Mouse (Mus musculus) cerebellum, adult 18-20 months (tissue): Measurements from ENCODE around the gene Nav2.

Source experiments
- DNase-seq, 2 experiments: peaks; one replicate each; pipeline ENCODE4 v3.0.0; 2021

The Nav2 gene

DNA sequence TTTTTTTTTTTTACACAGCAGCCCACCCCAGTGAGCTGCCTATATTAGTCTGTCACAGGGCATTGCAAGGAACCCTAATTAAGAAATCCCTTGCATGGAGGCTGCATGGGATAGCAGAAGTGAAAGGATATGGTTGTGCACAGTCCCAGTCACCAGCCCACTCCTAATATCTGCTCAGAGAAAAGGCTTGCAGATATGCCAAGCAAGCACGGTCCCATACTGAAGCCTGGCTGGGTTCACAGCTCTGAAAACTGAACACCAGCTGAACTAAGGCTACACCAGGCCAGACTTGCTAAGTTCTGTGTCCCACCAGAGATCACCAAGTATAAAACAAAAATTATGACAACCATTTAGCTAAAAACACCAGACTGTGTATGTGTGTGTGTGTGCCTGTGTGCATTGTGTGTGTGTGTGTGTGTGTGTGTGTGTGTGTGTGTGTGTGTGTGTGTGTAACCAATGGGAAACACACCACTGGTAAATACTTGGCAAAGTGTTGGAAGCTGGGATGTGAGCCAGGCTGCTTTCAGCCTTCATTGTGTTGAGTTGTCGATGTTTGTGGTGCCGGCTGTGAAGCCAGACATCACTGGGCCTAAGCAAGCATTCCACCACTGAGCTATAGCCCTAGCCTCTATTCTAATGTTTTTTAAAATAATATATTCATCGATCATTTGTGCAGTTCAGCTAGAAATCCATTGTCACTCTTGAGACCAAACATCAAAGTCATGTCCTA lies 156.4 kb downstream of the Nav2 start:
- DNase-seq: peak in 1 of 2 experiments; percentile 18

DNA sequence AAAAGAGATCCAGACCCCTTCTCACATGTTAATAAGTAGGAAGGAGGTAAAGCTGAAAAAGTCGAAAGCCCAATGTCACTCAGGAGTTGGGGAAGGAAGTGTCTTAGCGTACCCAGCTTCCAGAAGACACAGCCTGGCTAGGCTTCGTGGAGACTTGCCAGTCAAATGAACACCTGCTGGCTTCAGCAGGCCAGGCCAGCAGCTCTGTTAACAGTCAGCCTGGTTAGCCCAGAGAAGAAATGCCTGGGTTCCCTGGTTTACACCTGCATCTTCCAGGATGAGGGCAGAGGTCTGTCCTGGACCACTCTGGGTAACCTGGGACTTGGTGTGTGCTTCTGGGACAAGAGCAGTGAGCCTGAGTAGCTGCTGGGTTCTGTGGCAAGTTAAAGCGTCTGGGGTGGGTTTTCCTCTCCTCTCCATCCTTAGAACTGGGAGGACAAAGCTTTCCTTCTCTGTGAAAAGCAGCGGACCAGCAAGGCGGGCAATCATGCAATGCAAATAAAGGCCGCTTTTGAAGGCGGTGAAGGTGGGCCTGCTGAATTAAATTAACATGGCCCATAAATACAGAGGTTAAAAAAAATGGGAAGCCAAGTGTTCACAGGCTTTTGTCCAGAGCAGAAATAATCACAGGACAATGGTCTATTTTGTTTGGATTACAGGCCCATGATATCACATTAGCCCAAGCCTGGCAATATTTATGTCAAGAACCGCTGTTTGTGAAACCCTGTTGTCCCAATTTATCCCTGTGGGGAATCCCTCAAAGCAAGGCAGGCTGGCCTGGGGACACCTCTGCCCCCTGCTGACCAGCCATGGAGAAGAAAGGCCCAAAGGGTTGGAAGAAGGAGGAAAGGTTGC lies 157.3 kb downstream of the Nav2 start:
- DNase-seq: peak; percentile 68 to 80

DNA sequence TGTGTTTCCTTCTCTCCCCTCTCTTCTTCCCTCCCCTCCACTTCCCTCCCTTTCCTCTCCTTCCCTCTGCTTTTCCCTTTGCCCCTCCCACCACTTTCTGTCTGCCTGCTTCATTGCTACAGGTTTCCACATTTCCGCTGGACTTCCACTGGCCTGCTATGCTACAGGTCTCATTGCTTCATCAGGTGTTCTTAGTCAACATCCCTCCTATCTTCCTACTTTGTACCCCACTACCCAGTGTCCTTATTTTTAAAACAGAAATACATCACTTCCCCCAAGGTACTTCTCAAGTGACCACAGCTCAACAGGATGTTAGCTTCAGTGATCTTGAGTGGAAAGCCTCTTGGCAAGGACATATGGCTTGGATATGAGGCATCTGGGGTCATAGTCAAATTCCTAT lies 158.3 kb downstream of the Nav2 start:
- no peak for DNase-seq

DNA sequence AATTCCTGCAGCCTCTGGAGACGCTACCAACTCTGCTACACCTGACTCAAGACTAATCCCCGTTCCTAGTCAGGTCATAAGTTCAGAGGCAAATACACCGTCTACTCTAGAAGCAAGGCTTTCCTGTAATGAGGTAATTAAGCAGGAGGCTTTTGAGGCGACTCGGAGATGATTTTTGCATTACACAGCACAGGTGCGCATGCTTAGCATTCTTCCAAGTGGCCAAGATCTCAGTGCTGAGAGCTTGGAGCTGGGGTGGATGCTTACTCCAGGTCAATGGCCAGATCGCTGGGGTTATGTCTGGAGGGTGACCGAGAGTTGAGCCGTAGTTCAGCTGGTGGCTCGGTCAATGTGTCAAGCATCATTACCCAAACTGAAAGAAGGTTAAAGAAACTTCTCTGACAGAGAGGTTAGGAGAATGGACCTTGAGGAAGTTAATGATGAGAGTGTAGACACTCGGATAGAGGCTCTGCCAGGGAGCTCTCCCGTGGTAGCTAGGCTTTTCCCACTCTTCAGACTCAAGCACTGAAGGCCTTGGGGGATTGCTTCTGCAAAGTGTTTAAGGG lies 161.0 kb downstream of the Nav2 start:
- DNase-seq: no peak

DNA sequence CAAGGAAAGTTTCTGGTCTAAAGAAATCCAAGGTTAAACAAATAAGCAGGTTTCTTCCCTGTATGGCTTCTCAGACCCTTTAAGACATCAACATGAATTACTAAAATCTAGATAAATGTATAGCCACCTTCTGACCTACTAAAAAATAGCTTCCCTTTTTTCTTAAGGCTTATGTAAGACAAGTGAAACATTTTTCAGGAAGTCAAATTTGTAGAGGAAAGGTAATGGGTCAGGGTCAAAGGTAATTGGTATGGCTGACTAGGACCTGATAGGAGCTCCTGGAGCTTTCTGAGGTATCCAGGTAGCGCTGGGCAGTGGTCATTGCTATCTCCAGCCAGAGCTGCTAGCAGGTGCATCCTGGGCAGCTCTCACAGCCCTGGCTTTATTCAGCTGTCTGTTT lies 162.1 kb downstream of the Nav2 start:
- no peak for DNase-seq

- no peak for DNase-seq
Measured at GRCm38 (mm10) chr7:49071141-49071567, 162.6 kb downstream of the Nav2 start.

DNA sequence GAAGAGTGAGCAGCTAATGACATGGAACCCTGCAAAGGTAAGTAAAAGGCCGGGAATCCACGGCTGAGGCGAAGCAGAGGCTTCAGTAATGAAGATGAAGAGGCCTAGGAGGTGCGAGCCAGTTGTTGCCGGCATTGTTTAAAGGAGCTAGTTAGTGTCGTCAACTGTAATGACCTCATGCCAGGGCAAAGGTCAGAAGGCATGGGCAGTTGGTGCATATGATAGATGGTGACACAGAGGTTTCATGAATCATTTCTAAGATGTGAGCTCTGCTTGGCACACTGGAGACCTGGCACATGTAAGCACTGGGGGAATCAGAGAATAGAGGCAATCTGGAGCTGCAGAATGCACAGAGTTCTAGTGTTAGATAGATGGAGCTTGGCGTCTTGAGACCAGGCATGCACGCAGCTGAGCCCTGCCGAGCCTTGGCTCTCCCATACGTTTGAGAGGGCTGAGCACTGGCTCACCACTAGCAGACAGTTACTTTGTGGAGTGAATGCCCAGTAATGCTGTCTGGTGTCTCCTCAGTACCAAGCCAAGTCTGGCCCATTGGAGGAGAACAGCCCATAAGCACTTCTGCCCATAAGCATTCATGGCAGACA lies 166.9 kb downstream of the Nav2 start:
- no peak for DNase-seq

DNA sequence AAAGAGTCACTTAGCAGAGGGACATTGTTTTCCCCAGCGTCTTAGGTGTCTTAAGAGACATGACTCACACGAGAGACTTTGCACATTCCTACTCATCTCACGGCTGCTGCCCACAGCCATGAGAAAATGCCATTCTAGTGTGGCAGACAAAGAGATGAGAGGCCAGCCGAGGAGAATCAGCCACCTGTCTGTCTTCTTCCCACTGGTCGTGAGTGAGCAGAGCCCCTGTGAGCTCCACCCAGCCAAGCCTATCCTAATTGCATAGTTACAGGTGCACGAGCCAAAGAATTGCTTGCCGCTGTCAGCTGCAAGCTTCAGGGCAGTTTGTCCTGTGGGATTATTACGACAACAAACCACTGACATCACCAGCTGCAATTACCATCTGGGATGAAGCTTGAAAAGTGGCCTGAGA lies 167.8 kb downstream of the Nav2 start:
- DNase-seq: no peak

DNA sequence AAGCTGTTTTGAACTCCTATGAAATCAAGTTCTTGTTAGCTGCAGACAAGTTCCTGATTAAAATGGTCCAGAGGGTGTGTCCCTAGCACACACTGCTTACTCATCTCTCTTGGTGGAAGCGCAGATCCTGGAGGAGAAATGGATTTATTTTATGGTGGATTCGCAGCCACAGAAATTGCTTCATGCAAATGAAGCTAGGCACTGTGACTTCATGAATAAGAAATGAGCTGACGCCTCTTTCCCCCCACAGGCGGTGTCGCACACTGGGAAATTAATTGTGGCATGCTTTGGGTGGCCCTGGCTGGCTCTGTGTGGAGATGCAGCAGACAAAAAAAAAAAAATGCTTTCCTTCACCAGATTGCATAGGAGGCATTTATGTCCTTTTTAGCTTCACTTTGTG lies 170.4 kb downstream of the Nav2 start:
- no peak for DNase-seq

DNA sequence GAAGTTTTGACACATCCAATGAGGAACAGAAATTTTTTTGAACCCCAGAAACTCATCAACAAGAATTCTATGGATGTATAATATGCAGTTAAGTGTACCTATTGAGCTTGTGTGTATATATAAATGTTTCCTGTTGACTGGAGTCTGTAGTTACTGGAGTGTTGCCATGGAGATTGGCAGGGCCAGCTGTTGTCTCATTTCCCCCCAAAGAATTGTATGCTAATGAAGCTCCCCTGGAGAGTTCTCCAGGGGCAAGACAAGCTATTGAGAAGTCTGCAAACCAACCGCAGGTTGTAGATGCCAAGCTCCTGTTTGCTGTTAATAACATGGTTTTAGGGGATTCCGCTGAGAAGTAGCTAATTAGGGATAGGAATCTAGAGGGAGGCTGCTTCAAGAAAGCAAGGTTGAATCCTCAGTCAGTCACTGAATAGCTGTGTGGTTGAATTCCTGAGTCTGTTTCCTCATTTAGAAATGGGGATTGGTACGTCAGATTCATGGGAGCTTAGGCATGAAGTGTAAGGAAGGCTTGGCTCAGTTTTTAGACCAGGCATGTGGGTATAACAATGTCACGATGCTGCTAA lies 174.2 kb downstream of the Nav2 start:
- DNase-seq: no peak

DNA sequence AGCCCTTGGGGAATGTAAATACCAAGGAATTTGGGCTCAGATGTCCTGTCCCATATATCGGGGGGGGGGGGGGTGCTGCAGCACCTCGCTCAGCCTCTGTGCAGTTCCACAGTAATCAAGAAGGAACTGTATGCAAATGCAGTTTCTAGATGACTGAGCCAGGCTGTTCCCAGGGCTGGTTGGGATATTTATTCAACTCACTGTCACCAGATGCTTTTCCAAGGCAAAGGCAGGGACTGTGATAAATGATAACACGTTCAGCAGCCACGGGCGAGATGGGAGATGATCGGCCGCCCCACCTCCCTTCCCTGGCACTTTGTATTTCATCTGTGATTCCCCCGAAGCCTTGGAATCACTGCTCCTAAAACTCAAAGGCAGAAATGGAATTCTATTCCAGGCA lies 176.3 kb downstream of the Nav2 start:
- DNase-seq: no peak

GRCm38 (mm10) chr7:49085759-49086158 lies 177.2 kb downstream of the Nav2 start:
- DNase-seq: no peak

DNA sequence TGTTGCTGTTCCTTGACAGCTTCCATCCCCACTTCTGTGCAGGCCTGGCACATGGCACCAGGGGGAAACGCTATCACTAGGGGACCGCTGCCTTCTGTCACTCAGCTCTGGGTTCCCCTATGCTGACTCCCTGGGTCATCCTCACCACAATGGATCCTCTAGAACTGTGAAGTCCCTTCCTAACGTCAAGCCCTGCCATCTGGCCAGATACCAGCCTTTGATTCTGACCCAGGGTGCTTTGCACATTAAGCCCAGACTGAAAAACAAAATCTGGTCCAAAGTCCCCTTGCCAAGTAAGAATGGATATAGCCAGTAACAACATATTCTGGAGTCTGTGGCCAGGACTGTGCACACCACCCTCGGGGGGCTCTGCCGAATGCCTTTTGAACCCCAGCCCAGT lies 178.6 kb downstream of the Nav2 start:
- peak; percentile 50 to 66 for DNase-seq

GRCm38 (mm10) chr7:49088198-49088912 lies 179.8 kb downstream of the Nav2 start:
- DNase-seq: no peak

GRCm38 (mm10) chr7:49091371-49091770 lies 182.9 kb downstream of the Nav2 start:
- DNase-seq: no peak

DNA sequence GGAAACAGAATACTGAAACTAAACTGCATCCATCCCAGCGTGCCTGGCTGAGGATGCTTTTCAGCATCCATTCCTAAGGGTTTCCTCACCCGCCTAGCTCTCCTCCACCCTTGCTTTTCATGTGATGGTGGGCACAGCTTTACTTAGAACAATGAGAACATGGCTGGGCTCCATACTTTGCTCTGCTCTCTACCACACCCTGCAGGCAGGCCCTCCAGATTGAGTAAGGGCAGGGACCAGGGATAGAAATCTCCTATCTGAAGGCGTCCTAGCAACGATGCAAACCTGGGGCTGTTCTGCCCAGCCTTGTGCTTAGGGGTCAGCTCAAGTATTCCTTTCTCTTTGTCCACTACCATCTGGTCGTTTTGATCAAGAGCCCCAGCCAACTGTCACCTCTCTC lies 183.4 kb downstream of the Nav2 start:
- DNase-seq: no peak

GRCm38 (mm10) chr7:49093596-49093995 lies 185.1 kb downstream of the Nav2 start:
- DNase-seq: peak in 1 of 2 experiments; percentile 20

GRCm38 (mm10) chr7:49094531-49094930 lies 186.0 kb downstream of the Nav2 start:
- peak; percentile 77 to 85 for DNase-seq

DNA sequence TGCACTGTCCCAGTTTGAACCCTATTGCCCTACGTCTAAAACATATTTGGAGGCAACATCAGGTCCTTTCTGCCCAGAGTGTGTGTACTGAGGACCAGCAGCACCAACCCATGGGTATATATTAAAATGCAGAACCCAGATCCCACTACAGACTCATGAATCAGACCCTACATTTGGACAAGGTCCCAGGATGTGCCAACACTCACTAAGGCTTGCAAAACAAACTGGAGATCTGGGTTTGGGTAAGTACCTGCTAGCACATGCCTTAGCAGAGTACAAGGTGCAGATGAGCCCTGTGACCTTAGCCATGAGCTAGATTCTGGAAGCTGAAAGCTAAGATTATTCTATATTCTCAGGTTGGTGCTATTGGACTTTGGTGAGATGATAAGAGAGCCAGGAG lies 192.8 kb downstream of the Nav2 start:
- no peak for DNase-seq

DNA sequence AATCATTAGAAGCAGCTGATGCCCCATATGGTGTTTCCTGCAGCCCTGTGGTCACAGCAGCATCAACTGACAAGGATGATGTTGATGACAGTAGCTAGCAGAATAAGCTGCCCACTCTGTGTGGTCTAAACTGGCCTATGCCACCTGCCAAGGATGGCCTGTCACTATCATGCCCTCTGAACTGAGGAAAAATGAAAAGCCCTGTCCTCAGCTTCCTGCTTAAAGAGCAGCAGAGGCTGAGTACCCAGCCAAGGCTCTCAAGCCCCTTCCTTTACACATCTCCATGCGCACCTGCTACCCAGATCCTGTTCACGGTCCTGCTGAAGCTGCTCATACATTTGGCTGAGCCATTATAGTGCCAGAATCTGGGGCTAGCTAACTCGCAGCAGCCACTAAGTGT lies 193.7 kb downstream of the Nav2 start:
- DNase-seq: no peak

GRCm38 (mm10) chr7:49104376-49104775 lies 195.9 kb downstream of the Nav2 start:
- DNase-seq: no peak

DNA sequence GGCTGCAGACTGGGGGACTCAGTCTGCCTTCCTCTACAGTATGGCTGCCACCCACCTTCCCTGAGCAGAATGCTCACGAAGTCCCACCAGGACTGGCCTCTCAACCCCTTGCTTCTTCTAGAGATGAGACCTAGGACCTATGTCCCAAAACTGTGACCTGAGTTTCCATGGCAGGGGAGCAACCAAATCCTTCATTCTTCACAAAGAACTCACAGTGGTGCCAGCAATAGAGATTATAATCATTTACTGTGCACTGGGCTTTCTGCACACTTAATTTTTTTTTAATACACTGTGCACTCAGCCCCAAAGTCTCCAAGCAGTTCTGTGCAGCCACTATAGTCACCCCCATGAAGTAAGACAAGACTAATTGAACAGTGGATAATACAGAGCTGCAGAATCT lies 196.3 kb downstream of the Nav2 start:
- DNase-seq: no peak
